Mouse (Mus musculus) testis, postnatal 14 days (tissue): ENCODE results near the gene St6galnac4.

ENCODE experiments used
- DNase-seq: peaks from one replicate; pipeline ENCODE4 v3.0.0; 2021; ENCODE audit warnings: low spot score

St6galnac4 gene

DNA sequence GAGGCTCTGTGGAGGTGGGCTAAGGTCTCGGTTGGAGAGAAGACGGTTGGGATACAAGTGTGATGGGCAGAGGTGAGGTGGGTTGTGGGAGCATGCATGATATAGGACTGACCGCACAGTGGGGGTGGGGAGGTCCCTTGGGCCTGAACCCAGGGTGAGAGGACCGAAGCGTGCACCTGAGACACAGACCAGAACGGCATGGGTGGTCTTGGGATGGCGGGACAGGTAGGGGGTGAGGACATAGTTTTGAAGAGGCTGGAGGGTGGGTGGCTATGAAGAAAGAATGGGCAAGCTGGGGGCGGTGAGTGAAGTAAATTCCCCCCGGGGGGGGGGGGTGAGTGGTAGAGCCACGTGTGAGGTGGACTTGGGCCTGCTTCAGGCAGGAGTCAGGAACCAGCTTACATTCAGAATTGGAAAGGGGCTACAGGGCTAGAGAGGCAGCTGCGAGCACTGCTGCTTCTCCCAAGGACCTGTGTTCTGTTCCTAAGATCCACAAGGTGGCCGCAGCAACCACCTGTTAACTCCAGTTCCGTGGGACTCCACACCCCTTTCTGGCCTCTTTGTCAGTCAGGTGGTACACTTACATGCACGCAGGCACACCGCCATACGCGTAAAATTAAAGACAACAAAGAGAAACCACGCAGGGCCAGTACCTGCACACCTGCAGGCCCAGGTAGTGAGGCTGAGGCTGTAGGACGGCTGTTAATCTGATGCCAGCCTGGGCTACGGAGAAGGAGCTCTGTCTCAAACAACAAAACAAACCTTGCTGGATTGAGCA, 40.6 kb downstream of the St6galnac4 start:
- no peak for DNase-seq

DNA sequence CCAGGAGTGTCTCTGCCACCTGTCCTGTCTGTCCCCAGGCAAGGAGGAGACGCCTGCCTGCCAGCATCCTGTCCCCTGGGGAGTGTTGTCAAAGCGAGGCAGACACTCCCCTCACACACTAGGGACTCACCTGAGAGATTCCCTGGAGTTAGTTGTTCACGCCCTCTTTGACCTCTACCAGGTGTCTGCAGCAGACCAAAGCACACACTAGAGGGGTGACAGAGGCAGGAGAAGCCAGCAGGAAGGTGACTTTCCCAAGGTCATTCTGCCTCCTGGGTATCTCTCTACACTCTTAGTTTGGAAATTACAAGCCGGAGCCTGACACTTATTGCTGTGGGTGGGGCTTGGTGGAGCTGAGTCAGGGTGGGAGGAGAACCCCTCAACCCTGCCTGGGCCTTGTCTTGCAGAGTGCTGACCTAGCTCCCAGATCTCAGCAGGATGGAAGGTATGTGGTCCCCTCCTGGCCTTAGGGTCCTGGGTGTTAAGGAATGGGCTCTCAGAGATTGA, 41.2 kb downstream of the St6galnac4 start:
- DNase-seq = no peak

DNA sequence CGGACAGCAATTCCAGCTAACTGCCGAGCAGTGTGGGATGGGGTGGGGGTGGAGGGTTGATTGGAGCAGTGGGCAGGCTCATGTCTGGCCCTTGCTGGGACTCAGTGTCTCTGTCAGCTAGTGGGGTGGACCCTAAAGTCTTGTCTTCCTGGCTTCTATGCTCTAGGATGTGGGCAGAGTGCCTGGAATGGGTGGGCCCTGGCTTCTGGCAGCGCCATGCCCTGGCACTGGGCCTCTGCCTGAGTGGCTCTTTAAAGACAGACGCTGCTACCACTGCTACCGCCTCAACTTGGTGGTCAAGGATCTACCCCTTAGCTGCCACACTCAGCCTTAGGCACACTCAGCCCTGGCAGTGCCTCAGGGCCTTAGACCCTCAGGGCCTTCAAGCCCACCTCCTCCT, 41.8 kb downstream of the St6galnac4 start:
- DNase-seq = no peak

DNA sequence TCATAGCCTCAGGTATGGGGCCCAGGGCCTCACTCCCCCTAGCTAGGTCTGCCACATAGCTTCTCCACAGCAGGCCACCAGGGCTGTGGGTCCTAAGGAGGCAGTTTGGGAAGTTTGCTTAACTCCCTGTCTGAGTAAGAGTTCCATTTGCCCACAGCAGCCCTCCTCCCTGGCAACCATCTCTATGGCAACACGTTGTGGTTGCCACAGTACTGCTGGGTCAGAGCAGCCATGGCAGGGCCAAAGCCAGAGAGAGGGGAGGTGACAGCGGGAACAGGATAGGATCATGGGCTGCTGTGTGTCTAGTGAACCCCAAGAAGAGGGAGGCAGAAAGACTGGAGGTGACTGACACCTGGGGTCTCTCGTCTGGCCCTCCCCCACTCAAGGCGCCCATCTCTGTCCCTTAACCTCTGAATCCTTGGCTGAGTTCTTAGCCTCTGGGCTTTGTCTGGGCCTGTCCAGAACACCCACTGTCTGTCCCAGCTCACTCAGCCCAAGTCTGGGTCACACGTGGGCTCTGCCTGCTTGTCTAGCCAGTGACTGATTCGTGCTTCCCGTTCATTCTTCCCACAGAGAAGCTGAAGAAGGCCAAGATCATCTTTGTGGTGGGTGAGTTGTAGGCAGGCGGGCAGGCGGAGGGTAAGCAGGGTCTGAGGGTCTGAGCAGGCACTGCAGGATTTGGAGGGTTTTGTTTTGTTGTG, 42.5 kb downstream of the St6galnac4 start:
- DNase-seq = peak; percentile 36

DNA sequence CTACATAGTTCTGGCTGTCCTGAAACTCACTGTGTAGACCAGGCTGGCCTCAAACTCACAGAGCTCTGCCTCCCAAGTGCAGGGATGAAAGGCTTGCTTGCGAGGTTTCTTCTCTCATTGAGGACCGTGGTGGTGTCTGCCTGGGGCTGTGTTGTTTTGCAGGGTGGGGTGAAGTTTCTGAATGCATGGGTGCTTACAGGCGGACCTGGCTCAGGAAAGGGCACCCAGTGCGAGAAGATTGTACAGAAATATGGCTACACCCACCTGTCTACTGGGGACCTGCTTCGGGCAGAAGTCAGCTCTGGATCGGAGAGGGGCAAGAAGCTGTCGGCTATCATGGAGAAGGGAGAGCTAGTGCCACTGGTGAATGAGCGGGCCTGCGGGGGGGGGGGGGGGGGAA, 43.1 kb downstream of the St6galnac4 start:
- no peak for DNase-seq

DNA sequence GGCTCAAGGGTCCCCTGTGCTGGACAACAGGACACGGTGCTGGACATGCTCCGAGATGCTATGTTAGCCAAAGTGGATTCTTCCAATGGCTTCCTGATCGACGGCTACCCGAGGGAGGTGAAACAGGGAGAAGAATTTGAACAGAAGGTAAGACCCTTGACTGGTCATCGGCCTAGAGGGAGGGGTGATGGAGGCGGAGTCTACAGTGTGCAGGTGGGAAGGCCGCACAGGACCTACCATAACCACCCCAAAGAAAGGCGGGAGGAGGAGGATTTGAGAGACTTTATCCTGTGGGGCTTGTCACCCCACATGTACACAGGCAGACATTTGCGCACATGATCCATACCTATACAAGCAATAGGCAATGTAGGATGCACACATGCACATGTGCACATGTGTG, 44.2 kb downstream of the St6galnac4 start:
- DNase-seq = no peak

DNA sequence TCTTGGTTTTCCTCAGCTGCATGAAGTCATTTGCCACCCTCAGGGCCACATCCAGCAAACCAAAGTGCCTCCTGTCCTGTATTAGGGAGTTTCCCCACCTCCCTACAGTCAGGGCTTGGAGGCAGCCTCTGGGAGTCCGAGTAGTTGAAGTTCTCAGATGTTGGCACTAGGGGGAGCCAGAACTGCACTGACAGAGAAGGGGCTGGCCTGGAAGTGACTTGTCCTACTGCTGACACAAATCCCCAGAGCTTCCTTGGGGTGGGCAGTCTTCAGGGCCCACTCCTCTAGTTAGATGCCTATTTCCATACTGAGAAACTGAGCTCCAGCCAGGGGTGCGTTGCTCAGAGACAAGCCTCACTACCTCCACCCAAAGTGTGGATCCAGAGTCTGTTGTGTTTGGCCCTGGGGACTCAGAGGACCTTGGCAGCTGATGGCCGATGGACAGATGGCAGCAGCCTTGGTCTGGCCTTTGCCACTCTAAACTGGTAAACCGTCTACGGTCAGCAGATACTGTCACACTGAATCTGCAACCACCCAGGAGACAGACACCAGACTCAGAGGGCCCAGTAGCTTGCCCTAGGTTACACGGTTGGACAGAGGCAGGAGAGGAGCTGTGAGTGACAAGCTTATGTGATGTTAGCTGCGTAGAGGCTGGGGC, 45.0 kb downstream of the St6galnac4 start:
- DNase-seq = peak; percentile 62

DNA sequence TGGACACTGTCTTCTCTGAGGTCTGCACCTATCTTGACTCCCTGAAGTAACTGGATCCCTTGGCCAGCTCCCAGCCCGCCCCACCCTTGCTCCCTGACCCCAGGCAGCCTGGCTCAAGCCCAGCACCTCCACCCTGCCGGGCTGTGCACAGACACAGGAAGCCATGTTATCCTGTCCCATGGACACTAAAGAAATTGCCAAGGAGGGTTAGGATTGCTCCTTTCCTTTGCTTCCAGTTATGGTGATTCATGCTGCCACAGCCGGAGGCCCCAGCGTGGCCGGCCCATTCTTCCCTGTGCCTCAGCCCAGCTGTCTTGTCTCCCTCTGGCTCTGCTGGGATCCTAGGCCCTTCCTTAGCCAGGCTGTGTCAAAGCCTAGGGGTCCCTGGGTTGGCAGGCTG, 46.8 kb downstream of the St6galnac4 start:
- DNase-seq = no peak

DNA sequence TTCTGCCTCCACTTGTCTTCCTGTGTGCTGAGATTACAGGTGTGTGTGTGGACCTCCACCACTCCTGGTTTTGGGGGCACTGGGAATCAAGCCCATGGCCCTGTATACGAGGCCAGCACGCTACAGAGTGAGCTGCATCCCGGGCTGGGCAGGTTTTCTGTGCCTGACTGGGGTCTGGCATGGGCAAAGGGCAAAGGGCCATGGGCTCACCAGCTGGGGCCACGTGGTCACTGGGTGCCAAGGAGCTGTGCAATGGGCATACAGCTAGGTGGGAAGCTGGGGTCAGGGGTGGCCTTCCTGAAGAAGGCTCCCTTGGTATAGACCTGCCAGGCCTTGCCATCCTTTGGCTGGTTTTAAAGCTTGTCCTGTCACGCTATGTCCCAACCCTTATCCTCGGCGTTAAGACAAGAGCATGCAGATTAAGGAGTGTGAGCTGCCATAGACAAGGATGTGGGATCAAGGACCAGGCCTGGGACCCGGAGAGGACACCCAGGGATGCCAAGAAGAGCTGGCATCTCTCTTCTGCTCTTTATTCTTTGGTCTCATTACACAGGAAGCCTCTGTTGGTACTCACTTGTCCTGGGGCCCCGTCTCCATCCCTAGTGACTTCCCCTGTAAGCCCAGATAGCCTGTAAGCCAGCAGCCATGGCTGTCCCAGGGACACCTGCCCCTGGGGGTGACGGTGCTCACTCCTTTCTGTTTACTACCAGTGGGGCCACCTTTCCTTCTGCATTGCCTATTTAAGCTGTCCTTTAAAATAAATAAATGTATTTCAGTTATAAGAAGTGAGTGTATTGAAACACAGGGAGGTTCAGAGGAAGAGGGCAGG, 47.6 kb downstream of the St6galnac4 start:
- no peak for DNase-seq

DNA sequence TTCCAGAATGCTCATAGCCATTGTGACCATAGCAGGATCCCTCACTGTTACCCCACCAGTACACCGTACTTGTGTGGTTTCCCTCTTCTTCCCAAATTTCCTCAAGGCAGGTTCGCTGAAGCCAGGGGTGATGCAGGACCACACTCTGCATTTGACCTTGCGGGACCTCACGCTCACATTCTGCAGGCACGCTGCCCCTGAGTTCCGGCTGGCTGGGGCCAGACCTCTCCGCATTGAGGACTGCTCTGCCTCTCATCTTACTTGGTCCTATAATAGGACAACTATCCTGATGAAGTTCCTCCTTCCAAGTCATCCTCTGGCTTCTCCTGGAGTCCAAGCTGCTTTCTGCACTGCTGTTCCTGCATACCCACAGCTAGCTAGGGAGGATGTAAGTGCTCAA, 49.7 kb downstream of the St6galnac4 start:
- no peak for DNase-seq

DNA sequence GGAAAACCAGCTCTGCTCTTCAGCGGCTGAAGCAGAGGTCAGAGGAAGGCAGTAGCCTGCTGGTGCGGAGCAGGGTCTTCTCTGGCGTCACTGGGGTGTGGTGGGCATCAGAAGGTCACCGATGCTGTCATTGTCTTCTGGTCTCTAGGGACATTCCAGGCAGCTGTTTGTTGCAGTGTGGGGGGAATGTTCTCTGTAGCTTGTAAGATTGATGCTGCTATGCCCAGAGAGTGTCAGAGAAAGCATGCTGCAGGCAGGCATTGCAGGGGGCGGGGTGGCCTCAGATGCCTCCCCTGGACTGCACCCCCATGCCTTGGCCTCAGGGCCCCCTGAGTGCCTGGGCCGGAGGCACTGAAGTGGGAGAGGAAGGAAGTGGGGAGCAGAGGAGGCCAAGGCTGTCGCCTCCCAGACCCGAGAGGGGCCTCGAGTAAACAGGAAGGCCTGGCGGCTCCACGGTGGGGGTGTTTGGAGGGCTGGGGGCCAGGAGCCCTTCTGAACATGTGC, 50.9 kb downstream of the St6galnac4 start:
- DNase-seq = no peak

DNA sequence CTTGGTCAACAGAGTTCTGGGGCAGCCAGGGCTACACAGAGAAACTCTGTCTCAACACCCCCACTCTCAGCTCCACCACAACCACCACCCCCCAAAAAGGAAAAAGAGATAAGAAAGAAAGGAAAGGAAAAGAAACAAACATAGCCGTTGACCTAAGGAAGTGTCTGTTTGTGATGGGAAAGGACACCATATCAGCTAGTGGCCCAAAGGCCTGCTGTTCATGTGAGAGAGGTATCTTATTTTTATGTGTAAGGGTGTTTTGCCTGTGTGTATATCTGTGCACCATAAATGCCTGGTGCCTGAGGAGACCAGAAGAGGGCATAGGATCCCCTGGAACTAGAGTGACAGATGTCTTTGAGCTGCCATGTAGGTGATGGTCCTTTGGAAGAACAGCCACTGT, 52.7 kb downstream of the St6galnac4 start:
- no peak for DNase-seq

DNA sequence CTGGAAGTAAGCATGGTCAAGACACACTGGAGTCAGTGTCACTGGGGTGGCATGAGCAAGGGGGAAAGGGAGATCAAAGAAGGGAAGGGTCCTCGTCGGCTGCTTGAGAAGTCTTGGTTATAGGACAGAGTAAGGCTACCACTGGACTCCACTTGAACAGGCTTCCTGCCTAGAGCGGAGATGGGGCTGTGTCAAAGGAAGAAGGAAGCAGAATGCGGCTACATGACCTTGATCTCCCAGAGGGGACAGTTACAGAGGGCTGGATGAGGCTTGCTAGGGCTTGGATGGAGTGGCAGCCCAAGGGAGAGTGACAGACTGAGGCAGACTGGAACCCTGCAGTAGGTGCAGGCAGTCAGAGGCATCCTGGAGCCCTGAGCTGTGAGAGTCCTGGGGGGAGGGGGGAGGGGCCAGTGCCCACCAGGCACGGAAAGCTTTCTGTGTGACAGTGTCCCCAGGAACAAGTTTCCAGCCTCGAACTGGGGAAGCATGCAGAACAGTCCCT, 53.7 kb downstream of the St6galnac4 start:
- no peak for DNase-seq

DNA sequence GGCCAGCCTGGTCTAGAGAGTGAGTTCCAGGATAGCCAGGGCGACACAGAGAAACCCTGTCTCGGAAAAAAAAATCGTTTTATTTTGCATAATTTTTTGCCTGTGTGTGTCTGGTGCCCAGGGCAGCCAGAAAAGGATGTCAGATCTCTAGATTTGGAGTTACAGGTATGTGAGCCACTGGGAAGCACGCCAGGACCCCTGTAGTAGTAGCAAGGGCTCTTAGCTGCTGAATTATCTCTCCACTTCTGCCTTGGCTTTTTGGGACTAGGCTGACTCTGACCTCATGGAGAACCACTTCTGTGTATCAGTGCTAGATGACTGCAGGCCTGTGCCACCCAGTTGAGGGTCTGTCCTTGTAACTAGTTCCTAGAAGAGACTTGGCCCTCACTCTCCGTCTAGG, 54.9 kb downstream of the St6galnac4 start:
- DNase-seq = no peak

DNA sequence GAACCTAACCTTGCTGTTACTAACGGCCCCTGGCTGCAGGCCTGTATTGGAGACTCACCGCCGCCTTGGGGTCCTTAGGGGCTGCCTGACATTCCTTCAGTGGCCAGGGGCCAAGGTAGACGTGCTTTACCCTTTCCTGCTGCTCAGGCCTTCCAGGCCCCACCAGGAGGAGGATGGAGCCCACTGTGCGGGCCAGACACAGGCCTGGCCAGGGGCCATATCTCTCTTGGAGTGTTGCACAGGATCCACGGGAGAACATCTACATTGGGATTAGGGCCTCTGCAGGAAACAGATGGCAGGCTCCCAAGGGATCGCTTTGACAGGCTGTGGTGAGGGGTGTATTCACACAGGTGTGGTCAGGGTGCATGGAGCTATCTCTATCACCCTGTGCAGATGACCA, 55.9 kb downstream of the St6galnac4 start:
- peak; percentile 27 for DNase-seq

DNA sequence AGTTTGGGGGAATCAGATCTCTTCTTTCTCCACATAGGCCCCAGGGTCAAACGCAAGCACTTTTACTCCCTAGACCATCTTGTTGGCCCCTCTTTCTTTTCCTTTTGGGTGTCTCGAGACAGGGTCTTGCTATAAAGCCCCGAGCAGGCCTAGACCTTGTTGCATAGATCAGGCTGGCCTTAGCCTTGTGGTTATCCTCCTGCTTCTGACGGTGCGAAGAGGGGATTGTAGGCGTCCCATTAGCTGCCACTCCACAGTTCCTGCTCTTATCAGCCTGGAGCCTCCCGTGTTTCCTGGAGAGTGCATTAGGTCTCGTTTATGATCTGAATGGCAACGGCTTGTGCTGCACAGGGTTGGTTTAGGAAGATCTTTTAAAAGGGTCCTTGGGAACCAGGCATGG, 57.2 kb downstream of the St6galnac4 start:
- no peak for DNase-seq

DNA sequence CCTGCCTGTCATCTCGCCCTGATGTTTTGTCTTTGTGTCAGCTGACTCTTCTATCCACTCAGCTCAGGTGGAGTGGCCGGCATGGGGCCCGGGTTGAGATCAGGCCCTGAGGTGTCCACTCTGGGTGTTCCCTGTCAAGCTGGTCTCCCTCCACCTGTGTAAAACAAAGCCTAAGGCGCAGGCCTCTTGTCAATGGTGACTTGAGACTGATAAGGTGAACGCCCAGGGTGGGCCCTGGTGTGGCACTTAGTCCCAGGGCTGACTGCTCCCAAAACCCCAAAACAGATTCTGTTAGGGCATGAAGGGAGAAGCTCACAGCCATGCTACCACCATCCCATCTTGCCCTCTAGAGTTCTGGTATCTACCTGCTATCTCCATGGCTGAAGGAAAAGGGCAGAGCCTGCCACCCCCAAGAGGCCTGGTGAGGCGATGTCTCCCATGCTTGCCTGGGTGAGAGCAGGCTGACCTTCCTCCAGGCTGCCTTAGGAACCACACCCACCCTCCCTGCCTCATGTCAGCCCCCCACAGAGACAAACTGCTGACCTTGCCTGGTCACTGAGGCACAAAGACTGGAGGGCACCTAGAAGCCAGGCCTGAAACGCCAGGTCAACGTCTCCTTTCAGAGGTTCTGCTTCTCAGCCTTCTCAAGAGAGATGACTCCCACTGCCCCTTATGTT, 58.0 kb downstream of the St6galnac4 start:
- no peak for DNase-seq

DNA sequence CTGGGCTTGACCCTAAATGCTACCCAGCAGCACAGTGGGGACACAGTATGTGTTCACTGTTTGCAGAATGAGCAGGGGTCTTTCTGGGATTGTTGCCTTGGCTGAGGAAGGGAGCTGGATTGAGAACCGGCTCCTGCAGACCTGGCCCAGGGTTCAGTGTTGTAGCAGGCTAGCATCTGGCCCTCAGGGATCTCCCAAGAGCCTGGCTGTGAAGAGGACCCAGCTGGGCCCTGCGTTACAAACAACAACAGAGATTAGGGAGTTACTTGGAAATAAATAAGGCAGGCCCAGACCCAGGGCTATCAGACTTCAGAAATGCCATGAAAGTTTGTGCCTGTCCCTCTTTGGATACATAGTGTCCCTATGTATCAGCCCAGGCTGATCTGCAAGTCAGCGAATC, 58.8 kb downstream of the St6galnac4 start:
- peak; percentile 32 for DNase-seq

DNA sequence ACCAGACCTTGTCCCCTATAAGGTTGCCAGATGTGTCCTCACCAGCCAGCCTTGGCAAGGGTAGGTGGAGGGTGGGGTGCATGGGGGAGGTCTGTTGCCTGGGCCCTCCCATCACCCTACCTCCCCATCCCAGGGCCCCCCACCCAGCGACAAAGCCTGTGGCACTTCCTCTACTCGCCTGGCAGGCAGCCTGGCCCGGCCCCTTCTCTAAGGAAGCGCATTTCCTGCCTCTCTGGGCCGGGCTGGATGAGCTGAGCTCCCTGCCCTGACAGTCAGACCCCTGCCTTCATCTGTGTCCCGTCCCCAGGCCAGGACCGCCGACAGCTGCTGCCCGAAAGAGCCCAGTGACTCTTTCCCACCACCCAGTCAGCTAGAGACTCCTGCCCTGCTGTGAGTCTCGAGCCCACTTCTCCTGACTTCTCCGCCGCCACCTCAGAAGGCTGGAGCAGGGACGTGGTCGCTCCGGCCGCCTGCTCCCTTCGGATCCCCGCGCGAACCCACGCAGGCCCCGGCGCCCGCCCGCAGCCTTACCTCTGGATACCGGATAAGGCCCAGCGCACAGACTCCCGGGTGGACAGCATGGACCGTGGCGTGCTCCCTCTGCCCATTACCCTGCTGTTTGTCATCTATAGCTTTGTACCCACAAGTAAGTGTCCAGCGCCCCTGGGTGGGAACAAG, 59.6 kb downstream of the St6galnac4 start, which contains the start of gene Eng:
TSS of gene Eng (plus strand) at position 217 of the 678 bp plus-strand sequence.
- DNase-seq = peak; percentile 24

DNA sequence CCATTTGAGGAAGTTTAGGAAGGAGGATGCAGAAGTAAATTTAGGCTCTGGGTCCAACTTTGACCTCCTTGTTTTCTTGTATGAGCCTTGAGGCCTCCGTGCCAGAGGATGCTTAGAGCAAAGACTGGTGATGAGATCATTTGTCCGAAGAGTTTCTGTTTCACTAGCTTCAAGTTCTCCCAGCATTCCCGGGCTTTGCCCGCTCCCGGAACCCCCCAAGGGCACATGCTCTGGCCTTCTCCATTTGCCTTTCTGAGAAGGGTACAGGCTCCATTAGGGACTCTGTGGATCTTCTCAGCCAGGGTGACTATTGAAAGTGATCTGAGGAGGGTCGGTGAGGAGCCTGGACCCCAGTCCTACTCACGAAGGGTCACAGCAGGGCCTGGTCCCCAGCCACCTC, 60.5 kb downstream of the St6galnac4 start:
- no peak for DNase-seq
